Mouse (Mus musculus) liver, embryonic 15.5 days (tissue): ENCODE data around the gene Szrd1. TPM values are rescaled to one million over a fixed set of nuclear protein-coding genes. Genes with fewer than 3 reads are reported as not detected.

Source experiments
- ATAC-seq: fragments of 200-750 bp; cut with Nextera tagmentation; 2 replicates; pipeline ENCODE4 v1.8.0; 2017; ENCODE audit warnings: moderate number of reproducible peaks, mild to moderate bottlenecking, moderate library complexity; ENCODE audit not compliant: insufficient read depth
- H3K27ac ChIP-seq: fragments of 300-500 bp; sonication (generic); replicated peaks from 2 replicates; pipeline ENCODE4 v1.5.1; 2015; ENCODE audit warnings: mild to moderate bottlenecking, inconsistent platforms
- H3K27me3 ChIP-seq: fragments of 300-500 bp; sonication (generic); 2 replicates; pipeline ENCODE4 v1.6.1; 2015; ENCODE audit warnings: mild to moderate bottlenecking, inconsistent platforms
- H3K36me3 ChIP-seq: fragments of 300-500 bp; sonication (generic); replicated peaks from 2 replicates; pipeline ENCODE4 v1.6.1; 2015; ENCODE audit warnings: moderate library complexity, mild to moderate bottlenecking, inconsistent platforms
- H3K4me1 ChIP-seq: fragments of 300-500 bp; sonication (generic); replicated peaks from 2 replicates; pipeline ENCODE4 v1.6.1; 2015; ENCODE audit warnings: inconsistent platforms
- H3K4me2 ChIP-seq: fragments of 300-500 bp; sonication (generic); 2 replicates; pipeline ENCODE4 v1.6.1; 2015; ENCODE audit warnings: moderate library complexity, mild to moderate bottlenecking, inconsistent platforms
- H3K4me3 ChIP-seq: fragments of 300-500 bp; sonication (generic); replicated peaks from 2 replicates; pipeline ENCODE4 v1.5.1; 2015; ENCODE audit warnings: mild to moderate bottlenecking, inconsistent platforms
- H3K9ac ChIP-seq: fragments of 300-500 bp; sonication (generic); 2 replicates; pipeline ENCODE4 v1.6.1; 2015; ENCODE audit warnings: moderate library complexity, mild to moderate bottlenecking, inconsistent platforms
- H3K9me3 ChIP-seq: fragments of 300-500 bp; sonication (generic); replicated peaks from 2 replicates; pipeline ENCODE4 v1.6.1; 2016; ENCODE audit warnings: inconsistent platforms
- WGBS: fragments of 180-500 bp; shearing (Covaris S2); methylation state at CpG from one replicate; pipeline ENCODE4 v1.1.7; 2015; ENCODE audit warnings: mixed read lengths; ENCODE audit not compliant: insufficient replicate concordance; 5-methylcytosine and 5-hydroxymethylcytosine counted together
- polyA plus RNA-seq: library from polyadenylated mRNA; unstranded; fragments of >200 nt; fragmentation: Nextera tagmentation; extraction: Ambion mirVana; gene quantifications from 2 replicates; pipeline ENCODE4 v1.2.1, GENCODE M21; 2015

Gene Szrd1
- polyA plus RNA-seq, 1 experiment from 2014 or later: 18.1 TPM

DNA sequence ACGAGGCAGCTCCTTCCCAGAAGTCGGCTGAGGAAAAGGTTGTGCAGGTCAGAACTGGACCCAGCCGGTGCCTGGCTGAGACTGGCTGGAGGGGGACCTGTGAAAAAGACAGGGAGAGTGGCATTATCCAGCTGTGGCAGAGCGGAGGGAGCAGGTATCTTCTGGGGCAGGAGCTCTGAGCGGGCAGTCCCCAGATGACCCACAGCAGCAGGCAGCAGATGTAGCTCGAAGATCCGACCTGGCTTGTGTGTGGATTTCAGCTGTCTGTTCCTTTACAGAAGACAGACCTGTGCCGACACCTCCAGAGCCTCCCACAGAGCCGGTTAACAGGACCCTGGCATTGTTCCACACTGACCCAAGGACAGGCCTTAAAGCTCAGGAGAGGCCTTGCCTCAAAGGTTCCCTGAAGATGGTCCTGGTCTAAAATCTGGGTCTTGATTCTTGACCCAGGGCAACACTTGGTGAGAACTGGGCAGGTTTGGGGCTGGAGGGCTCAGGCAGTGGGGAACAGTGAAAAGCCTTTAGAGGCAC lies 72.0 kb downstream of the Szrd1 start:
- H3K36me3 ChIP-seq: peaks cover 79% of the 10 kb centered on the region
- no peaks in the 10 kb centered on the region for H3K9me3 ChIP-seq
- H3K9ac ChIP-seq: no peak overlapping the region
- no peak for ATAC-seq
- no peak overlapping the region for H3K4me2 ChIP-seq
- no peaks in the 10 kb centered on the region for H3K27me3 ChIP-seq
- 0 out of 2 replicates have a peak overlapping the region, but pooled peaks have one; percentile 68 for H3K27ac ChIP-seq
- peaks cover 55% of the 10 kb centered on the region for H3K4me1 ChIP-seq
- 84% methylated on average over 9 of the region's 9 CpGs for WGBS
- no peak overlapping the region for H3K4me3 ChIP-seq

DNA sequence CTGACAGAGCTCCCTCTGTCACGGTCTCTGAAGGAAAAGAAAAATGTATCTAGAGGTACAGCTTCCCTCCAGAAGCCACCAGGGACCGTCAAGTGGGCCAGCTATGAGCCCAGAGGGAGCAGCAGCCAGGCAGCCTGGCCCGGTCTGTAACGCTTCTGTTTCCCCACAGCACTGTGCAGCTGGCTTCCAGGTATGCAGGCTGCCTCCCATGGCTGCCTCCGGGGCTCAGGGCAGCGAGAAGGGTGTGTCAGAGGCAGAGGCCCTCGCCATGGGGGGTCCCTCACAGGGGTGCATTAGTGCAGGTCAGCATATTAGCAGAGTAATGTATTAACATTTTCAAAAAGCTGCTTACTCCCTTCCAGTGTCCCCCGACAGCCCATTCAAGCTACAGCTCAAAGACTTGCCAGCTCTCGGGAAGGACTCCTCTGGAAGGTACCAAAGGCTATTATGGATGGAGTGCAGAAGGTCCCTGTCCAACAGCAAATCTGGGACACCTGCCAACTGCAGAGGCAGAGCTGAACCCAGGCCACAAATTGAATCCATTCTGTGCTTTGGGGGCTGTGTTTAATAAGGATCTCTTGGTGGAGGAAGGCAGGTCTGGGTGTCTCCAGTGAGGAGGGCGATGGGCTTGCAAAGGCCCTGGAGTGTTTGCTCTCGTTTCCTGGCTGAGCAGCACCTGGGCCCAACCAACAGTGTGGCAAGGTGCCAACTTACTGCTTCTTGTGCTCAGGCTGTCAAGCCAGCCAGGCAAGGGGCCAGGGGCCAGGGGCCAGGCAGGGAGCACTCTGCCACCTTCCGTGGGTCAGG lies 72.7 kb downstream of the Szrd1 start:
- ATAC-seq: no peak
- H3K27me3 ChIP-seq: no peaks in the 10 kb centered on the region
- no peak overlapping the region for H3K4me3 ChIP-seq
- no peak overlapping the region; the same call in 1 of the 2 replicates for H3K27ac ChIP-seq
- H3K9me3 ChIP-seq: no peaks in the 10 kb centered on the region
- H3K4me1 ChIP-seq: peaks cover 54% of the 10 kb centered on the region
- H3K9ac ChIP-seq: no peak overlapping the region
- peaks cover 73% of the 10 kb centered on the region for H3K36me3 ChIP-seq
- H3K4me2 ChIP-seq: no peak overlapping the region
- 82% methylated on average over 12 of the region's 12 CpGs for WGBS

DNA sequence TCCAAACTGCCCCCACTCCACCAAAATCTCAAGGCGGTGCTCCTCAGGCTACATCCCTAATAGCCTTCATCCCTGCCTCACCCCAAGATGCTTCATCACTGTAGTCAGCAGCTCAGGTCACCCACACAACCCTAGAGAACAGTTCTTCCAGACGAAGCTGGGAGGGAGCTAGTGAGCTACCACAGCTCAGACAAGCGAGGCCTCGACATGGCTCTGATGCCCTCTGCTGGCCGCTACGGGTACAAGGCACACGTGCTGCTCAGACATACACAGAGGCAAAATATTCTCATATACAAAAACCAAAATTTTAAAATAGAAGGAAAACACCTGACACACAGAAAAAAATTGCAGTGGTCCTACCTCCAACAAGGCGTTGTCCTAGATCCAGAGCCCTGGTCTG lies 74.5 kb downstream of the Szrd1 start:
- Histone ChIP-seq H3K27ac (no peak overlapping the region), H3K27me3 (no peaks in the 10 kb centered on the region), H3K9ac (no peak overlapping the region), H3K4me1 (peaks cover 51% of the 10 kb centered on the region), H3K9me3 (no peaks in the 10 kb centered on the region), H3K4me2 (no peak overlapping the region), H3K4me3 (no peak overlapping the region), H3K36me3 (peaks cover 55% of the 10 kb centered on the region)
- WGBS: 9% methylated on average over 8 of the region's 8 CpGs
- no peak for ATAC-seq

DNA sequence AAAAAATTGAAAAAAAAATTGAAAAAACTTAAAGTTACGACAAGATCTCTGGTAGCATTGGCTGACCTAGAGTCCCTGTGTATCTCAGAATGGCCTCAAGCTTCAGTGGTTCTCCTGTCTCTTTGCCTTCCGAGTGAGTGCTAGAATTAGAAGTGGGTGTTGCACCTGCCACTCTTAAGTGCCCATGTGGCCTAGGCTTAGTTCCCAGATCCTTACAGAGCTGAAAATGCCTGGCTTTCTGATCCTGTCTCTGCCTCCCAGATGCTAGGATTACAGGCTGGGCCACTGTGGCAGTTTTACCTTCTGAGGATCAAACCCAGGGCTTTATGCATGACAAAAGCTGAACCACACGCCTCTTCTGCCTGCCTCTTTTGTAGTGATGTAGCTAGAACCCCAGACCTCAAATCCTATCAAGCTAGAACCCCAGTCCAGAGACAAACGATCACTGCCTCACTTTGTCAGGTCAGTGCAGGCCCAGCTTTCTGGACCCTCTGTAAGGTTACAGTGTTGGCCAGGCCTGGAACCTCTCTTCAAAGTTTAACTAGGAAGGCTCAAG lies 75.4 kb downstream of the Szrd1 start:
- peaks cover 45% of the 10 kb centered on the region for H3K36me3 ChIP-seq
- ATAC-seq: no peak
- no peak overlapping the region for H3K4me2 ChIP-seq
- no peaks in the 10 kb centered on the region for H3K9me3 ChIP-seq
- no peaks in the 10 kb centered on the region for H3K27me3 ChIP-seq
- no peak overlapping the region for H3K9ac ChIP-seq
- peaks cover 50% of the 10 kb centered on the region for H3K4me1 ChIP-seq
- 75% methylated on average over 4 of the region's 4 CpGs for WGBS
- no peak overlapping the region for H3K27ac ChIP-seq
- H3K4me3 ChIP-seq: no peak overlapping the region

Other genes with a start within 250 kb of the Szrd1 start
- gene Padi2, start 233.4 kb downstream of the Szrd1 start, polyA plus RNA-seq: 1.6 and 2.2 TPM in 2 replicates
- gene Sdhb, start 178.6 kb downstream of the Szrd1 start, polyA plus RNA-seq: 192 and 196 TPM in 2 replicates
- gene Atp13a2, start 152.9 kb downstream of the Szrd1 start, polyA plus RNA-seq: 17.4 and 20.3 TPM in 2 replicates
- 17.5 and 21.1 TPM in 2 replicates for gene Mfap2, start 129.4 kb downstream of the Szrd1 start, polyA plus RNA-seq
- 0.77 and 0.88 TPM in 2 replicates for gene Crocc, start 79.2 kb downstream of the Szrd1 start, polyA plus RNA-seq
- gene Necap2, start 61.4 kb downstream of the Szrd1 start, polyA plus RNA-seq: 97.2 and 98.6 TPM in 2 replicates
- not detected in 2 replicates for gene Spata21, start 51.4 kb downstream of the Szrd1 start, polyA plus RNA-seq
- gene Fbxo42, start 8.1 kb upstream of the Szrd1 start, polyA plus RNA-seq: 17.9 and 18.3 TPM in 2 replicates
- 1.2 and 1.4 TPM in 2 replicates for gene Rsg1, start 74.2 kb upstream of the Szrd1 start, polyA plus RNA-seq
- gene Arhgef19, start 99.7 kb upstream of the Szrd1 start, polyA plus RNA-seq: 1.5 TPM in 2 replicates
- 0.75 and 0.79 TPM in 2 replicates for gene Epha2, start 161.5 kb upstream of the Szrd1 start, polyA plus RNA-seq
- 0.08 TPM in 1 of 2 replicates, not detected in the other for gene Fam131c, start 228.4 kb upstream of the Szrd1 start, polyA plus RNA-seq